Mouse (Mus musculus) ES-E14 (cell line): ENCODE data around the gene Hap1. TPM values are rescaled to one million over a fixed set of nuclear protein-coding genes. Genes with fewer than 3 reads are reported as not detected.

ENCODE experiments used
- DNase-seq: peaks from one replicate; pipeline ENCODE4 v3.0.0-alpha.2; 2013; ENCODE audit warnings: low read depth, low spot score
- H3K27ac ChIP-seq: 2 replicates; pipeline ENCODE4 v1.5.1; 2012; ENCODE audit warnings: low read depth, mild to moderate bottlenecking, low read length, moderate library complexity, mixed read lengths; ENCODE audit not compliant: poor library complexity, insufficient read depth, severe bottlenecking
- H3K36me3 ChIP-seq: 2 replicates; pipeline ENCODE4 v1.6.1; 2012; ENCODE audit warnings: mild to moderate bottlenecking, low read length, moderate library complexity, mixed read lengths; ENCODE audit not compliant: control insufficient read depth, poor library complexity, insufficient read depth, severe bottlenecking
- H3K4me1 ChIP-seq, 2 experiments: fragments of 150-350 bp in 1 of 2; sonication (generic) in 1 of 2; 2 replicates each; pipeline ENCODE4 v1.6.1; 2012; ENCODE audit warnings: low read length in 2 of 2, mild to moderate bottlenecking in 1 of 2, mixed read lengths in 1 of 2; ENCODE audit not compliant: control insufficient read depth in 2 of 2, insufficient read depth in 2 of 2, poor library complexity in 1 of 2
- H3K4me3 ChIP-seq, 2 experiments: fragments of 150-350 bp in 1 of 2; sonication (generic) in 1 of 2; 2 replicates each; pipeline ENCODE4 v1.5.1; 2012; ENCODE audit warnings: low read length in 2 of 2, low read depth in 1 of 2, mild to moderate bottlenecking in 1 of 2, mixed read lengths in 1 of 2; ENCODE audit not compliant: insufficient read depth in 1 of 2, poor library complexity in 1 of 2, severe bottlenecking in 1 of 2
- H3K9ac ChIP-seq: 2 replicates; pipeline ENCODE4 v1.6.1; 2012; ENCODE audit warnings: low read depth, mild to moderate bottlenecking, low read length, mixed read lengths; ENCODE audit not compliant: poor library complexity, insufficient read depth, severe bottlenecking
- H3K9me3 ChIP-seq: fragments of 150-350 bp; sonication (generic); 2 replicates; pipeline ENCODE4 v1.6.1; 2012; ENCODE audit warnings: low read depth, mild to moderate bottlenecking, low read length; ENCODE audit not compliant: control insufficient read depth, insufficient read depth
- CHD2 ChIP-seq: IDR thresholded peaks from 2 replicates; pipeline ENCODE4 v1.6.1; 2014; ENCODE audit warnings: mild to moderate bottlenecking, low read depth, low read length, inconsistent platforms
- HCFC1 ChIP-seq: IDR thresholded peaks from 2 replicates; pipeline ENCODE4 v1.6.1; 2012; ENCODE audit warnings: low read length, inconsistent platforms, borderline replicate concordance; ENCODE audit not compliant: insufficient read depth
- MAFK ChIP-seq: IDR thresholded peaks from 2 replicates; pipeline ENCODE4 v1.6.1; 2014; ENCODE audit warnings: mild to moderate bottlenecking, low read depth, low read length, inconsistent platforms; ENCODE audit not compliant: insufficient read depth
- ZC3H11A ChIP-seq: IDR thresholded peaks from 2 replicates; pipeline ENCODE4 v1.6.1; 2012; ENCODE audit warnings: low read depth, mild to moderate bottlenecking, inconsistent platforms, low read length, borderline replicate concordance
- ZNF384 ChIP-seq: IDR thresholded peaks from 2 replicates; pipeline ENCODE4 v1.6.1; 2012; ENCODE audit warnings: low read depth, low read length, inconsistent platforms
- in situ Hi-C, 2 experiments: fragments of 600-800 bp; cut with MboI; formaldehyde crosslinking; loops; one replicate each; pipeline ENCODE4 v1.15.1; 2025; ENCODE audit warnings: low sequenced_read_pairs in 2 of 2, inconsistent platforms in 1 of 2; ENCODE audit not compliant: unreplicated experiment in 2 of 2
- total RNA-seq: library from RNA; depleted of rRNA; stranded (reverse); fragments of 300-350 nt; gene quantifications from 2 replicates; pipeline ENCODE4 v1.2.3, GENCODE M21; 2012

The Hap1 gene
- total RNA-seq, 1 experiment, result 21.4 TPM

DNA sequence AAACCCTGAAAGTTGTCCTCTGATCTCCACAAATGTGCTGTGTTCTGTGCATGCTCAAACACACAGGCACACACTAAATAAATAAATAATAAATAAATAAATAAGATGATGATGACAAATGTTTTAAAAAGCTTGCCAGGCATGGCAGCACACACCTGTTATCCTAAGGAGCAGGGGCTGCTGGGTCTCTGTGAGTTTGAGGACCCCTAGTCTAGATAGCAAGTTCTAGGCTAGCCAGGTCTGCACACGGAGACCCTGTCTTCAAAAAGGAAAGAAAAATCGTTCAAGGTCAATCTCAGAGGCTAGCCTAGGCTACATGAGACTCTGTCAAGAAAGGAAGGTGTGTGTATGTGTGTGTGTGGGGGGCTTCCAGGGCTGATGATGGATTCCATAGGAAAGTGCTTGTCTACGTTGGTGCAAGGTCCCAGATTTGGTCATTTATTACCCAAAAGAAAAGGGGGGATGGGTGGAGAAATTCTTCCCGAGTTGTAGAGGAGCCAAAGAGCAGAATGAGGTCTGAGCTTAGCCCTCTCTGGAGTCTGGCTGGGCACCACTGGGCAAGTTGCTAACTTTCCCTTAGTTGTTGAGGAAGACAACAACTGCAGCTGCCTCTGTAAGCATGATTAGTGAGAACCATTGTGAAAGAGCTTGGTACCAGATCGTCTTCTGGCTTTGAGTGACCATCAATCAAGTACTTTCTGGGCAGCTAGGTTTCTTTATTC, 38.6 kb upstream of the Hap1 start:
- H3K27ac ChIP-seq, result no peak overlapping the region
- peaks cover 13 to 43% of the 10 kb centered on the region in 2 experiments for H3K4me1 ChIP-seq
- H3K9ac ChIP-seq, result no peak overlapping the region
- H3K36me3 ChIP-seq, result no peaks in the 10 kb centered on the region
- no peak for TF ChIP-seq ZNF384
- no peak for TF ChIP-seq ZC3H11A
- TF ChIP-seq CHD2, result no peak
- TF ChIP-seq MAFK, result no peak
- TF ChIP-seq HCFC1, result no peak
- H3K9me3 ChIP-seq, result no peaks in the 10 kb centered on the region
- H3K4me3 ChIP-seq, result no peak overlapping the region; a peak in 1 of 4 replicates
- in situ Hi-C loops, result no loop called here
- no peak for DNase-seq

DNA sequence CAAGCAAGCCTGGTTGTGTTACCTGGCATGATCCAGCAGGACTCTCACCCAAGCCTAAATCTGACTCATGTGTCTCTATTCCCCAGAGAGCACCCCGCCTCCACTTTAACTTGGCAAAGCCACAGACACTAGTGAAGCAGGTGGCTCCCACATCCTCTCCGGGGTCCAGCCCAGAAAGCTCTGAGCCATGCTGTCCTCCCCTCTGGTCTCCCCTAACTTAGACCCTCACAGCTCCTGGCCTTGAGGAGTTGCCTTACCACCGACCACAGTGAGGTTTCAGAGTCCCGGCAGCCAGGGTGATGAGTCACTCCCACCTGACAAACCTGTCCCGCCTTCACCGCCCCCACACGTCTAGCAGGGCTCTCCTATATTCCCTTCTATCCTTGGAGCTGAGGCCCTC, 37.8 kb upstream of the Hap1 start:
- in situ Hi-C loops, result no loop called here
- Histone ChIP-seq H3K9ac (no peak overlapping the region), H3K4me1 (peaks cover 13 to 42% of the 10 kb centered on the region in 2 experiments)

DNA sequence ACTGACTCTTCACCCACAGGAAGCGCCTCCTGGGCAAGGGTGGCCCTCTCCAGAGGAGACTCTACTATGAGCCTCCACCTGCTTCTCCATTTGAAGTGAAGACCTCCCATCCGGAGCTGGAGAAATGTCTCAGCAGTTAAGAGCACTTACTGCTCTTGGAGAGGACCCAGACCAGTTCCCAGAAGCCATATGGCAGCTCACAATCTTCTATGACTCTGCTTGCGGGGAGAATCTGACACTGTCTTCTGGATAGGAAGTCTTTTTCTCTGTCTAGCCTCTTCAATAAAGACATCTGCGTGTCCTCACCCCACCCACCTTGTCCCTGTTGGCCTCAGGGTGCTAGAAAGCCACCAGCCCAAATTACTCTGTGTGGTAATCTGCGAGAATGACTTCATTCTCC, 37.0 kb upstream of the Hap1 start:
- TF ChIP-seq CHD2 (no peak), MAFK (no peak), HCFC1 (no peak), ZNF384 (no peak), ZC3H11A (no peak)
- Histone ChIP-seq H3K4me1 (peaks cover 13 to 45% of the 10 kb centered on the region in 2 experiments), H3K27ac (no peak overlapping the region), H3K36me3 (no peaks in the 10 kb centered on the region), H3K9me3 (no peaks in the 10 kb centered on the region), H3K9ac (no peak overlapping the region), H3K4me3 (no peak overlapping the region)
- in situ Hi-C loops, result no loop called here
- DNase-seq, result no peak

More for the DNA sequence above, 37.8 kb upstream of the Hap1 start:
- Histone ChIP-seq H3K4me3 (no peak overlapping the region), H3K9me3 (no peaks in the 10 kb centered on the region), H3K27ac (no peak overlapping the region), H3K36me3 (no peaks in the 10 kb centered on the region)
- no peak for TF ChIP-seq CHD2
- no peak for TF ChIP-seq ZNF384
- TF ChIP-seq HCFC1, result no peak
- TF ChIP-seq MAFK, result no peak
- TF ChIP-seq ZC3H11A, result no peak
- DNase-seq, result no peak

DNA sequence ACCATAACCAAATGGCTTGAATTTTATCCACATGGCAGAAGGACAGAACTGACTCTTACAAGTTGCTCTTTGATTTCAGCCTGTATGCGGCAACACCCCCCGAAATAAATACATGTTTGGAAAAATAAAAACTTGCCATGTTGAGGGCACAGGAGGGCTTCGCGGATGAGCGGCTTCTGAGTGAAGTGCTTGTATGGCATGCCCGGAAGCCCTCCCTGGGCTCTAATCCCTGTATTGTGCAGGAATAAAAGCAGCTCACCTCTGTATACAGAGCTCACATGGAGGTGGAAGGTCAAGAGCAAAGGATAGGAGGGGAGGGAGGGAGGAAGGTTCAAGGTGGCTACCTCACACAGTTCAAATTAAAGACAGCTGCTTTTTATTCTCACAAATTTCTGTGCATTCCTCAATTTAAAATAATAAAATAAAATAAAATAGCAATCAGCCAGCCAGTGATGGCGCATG, 36.0 kb upstream of the Hap1 start:
- no peaks in the 10 kb centered on the region for H3K36me3 ChIP-seq
- TF ChIP-seq MAFK, result no peak
- no peak for TF ChIP-seq ZC3H11A
- TF ChIP-seq HCFC1, result no peak
- TF ChIP-seq ZNF384, result no peak
- no peak for TF ChIP-seq CHD2
- H3K9me3 ChIP-seq, result no peaks in the 10 kb centered on the region
- peaks cover 21 to 54% of the 10 kb centered on the region in 2 experiments for H3K4me1 ChIP-seq
- H3K4me3 ChIP-seq, result peak overlapping the region in 1 of 2 experiments; percentile 9; a peak in 1 of 4 replicates
- no peak overlapping the region; the same call in 1 of the 2 replicates for H3K27ac ChIP-seq
- in situ Hi-C loops, result no loop called here
- DNase-seq, result no peak
- peak overlapping the region; percentile 5; the same call in 1 of the 2 replicates for H3K9ac ChIP-seq
